Mouse (Mus musculus) hindbrain, embryonic 12.5 days (tissue): ENCODE data around the gene Ercc6. TPM values are rescaled to one million over a fixed set of nuclear protein-coding genes. Genes with fewer than 3 reads are reported as not detected.
A peak's percentile ranks its signal among the peaks of the same experiment; 100 is the strongest.

ENCODE experiments used
- ATAC-seq: fragments of 200-750 bp; cut with Nextera tagmentation; 2 replicates; pipeline ENCODE4 v1.8.0; 2017; ENCODE audit warnings: moderate TSS enrichment; ENCODE audit not compliant: low FRiP score
- H3K27ac ChIP-seq: fragments of 300-500 bp; sonication (generic); 2 replicates; pipeline ENCODE4 v1.5.1; 2016; ENCODE audit warnings: mild to moderate bottlenecking
- H3K27me3 ChIP-seq: fragments of 300-500 bp; sonication (generic); 2 replicates; pipeline ENCODE4 v1.6.1; 2016; ENCODE audit warnings: mild to moderate bottlenecking
- H3K36me3 ChIP-seq: fragments of 300-500 bp; sonication (generic); 2 replicates; pipeline ENCODE4 v1.6.1; 2016; ENCODE audit warnings: mild to moderate bottlenecking
- H3K4me1 ChIP-seq: fragments of 300-500 bp; sonication (generic); 2 replicates; pipeline ENCODE4 v1.6.1; 2016
- H3K4me2 ChIP-seq: fragments of 300-500 bp; sonication (generic); replicated peaks from 2 replicates; pipeline ENCODE4 v1.6.1; 2016; ENCODE audit warnings: mild to moderate bottlenecking
- H3K4me3 ChIP-seq: fragments of 300-500 bp; sonication (generic); 2 replicates; pipeline ENCODE4 v1.5.1; 2016; ENCODE audit warnings: mild to moderate bottlenecking
- H3K9ac ChIP-seq: fragments of 300-500 bp; sonication (generic); 2 replicates; pipeline ENCODE4 v1.6.1; 2016; ENCODE audit warnings: mild to moderate bottlenecking, moderate library complexity
- H3K9me3 ChIP-seq: fragments of 300-500 bp; sonication (generic); replicated peaks from 2 replicates; pipeline ENCODE4 v1.6.1; 2016; ENCODE audit warnings: mild to moderate bottlenecking
- WGBS: fragments of 180-500 bp; shearing (Covaris S2); methylation state at CpG from one replicate; pipeline ENCODE4 v1.1.7; 2016; 5-methylcytosine and 5-hydroxymethylcytosine counted together
- polyA plus RNA-seq: library from polyadenylated mRNA; unstranded; fragments of >200 nt; fragmentation: Nextera tagmentation; extraction: Ambion mirVana; gene quantifications from 2 replicates; pipeline ENCODE4 v1.2.1, GENCODE M21; 2016

The Ercc6 gene
- polyA plus RNA-seq, 1 experiment from 2014 or later, result 33.7 TPM

GRCm38 (mm10) chr14:32501303-32501702 is 12.0 kb upstream of the Ercc6 start:
- ATAC-seq, result no peak
- no peaks in the 10 kb centered on the region for H3K9me3 ChIP-seq
- H3K9ac ChIP-seq, result no peak overlapping the region

GRCm38 (mm10) chr14:32502764-32503688 is 10.3 kb upstream of the Ercc6 start:
- Histone ChIP-seq H3K36me3 (no peaks in the 10 kb centered on the region), H3K27me3 (no peaks in the 10 kb centered on the region), H3K4me1 (no peaks in the 10 kb centered on the region), H3K27ac (no peak overlapping the region), H3K9me3 (no peaks in the 10 kb centered on the region), H3K4me3 (no peak overlapping the region), H3K4me2 (no peak overlapping the region), H3K9ac (no peak overlapping the region)
- ATAC-seq, result no peak
- 80% methylated on average over 9 of the region's 9 CpGs for WGBS

More at GRCm38 (mm10) chr14:32501303-32501702, 12.0 kb upstream of the Ercc6 start:
- no peak overlapping the region for H3K4me3 ChIP-seq
- WGBS, result 78% methylated on average over 2 of the region's 2 CpGs
- H3K36me3 ChIP-seq, result no peaks in the 10 kb centered on the region
- H3K27me3 ChIP-seq, result no peaks in the 10 kb centered on the region
- H3K4me2 ChIP-seq, result no peak overlapping the region
- no peak overlapping the region for H3K27ac ChIP-seq
- no peaks in the 10 kb centered on the region for H3K4me1 ChIP-seq

GRCm38 (mm10) chr14:32503897-32504296 is 9.4 kb upstream of the Ercc6 start:
- Histone ChIP-seq H3K9ac (no peak overlapping the region), H3K4me3 (no peak overlapping the region), H3K27me3 (no peaks in the 10 kb centered on the region), H3K4me1 (no peaks in the 10 kb centered on the region), H3K4me2 (no peak overlapping the region), H3K36me3 (no peaks in the 10 kb centered on the region), H3K9me3 (no peaks in the 10 kb centered on the region), H3K27ac (no peak overlapping the region)
- 92% methylated on average over 1 of the region's 1 CpGs for WGBS
- ATAC-seq, result no peak

DNA sequence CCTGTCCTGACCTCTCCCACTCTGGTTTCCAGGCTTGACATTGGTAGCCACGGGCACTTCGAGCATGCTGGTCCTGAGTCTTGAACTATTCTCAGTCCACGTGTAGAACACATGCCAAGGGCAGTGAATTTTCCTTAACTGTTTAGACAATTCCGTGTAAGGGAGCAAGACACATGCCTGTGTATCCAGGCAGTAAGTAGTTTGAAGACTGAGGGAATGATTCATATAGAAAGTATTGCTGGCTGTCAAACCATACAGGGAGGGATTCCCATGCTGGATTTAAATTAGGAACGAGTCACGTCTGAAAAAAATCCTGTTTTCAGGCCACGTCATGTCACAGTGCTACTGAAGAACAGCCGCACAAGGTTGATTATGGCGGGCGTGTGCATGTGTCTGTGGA is 7.0 kb upstream of the Ercc6 start:
- WGBS, result 90% methylated on average over 10 of the region's 10 CpGs
- Histone ChIP-seq H3K9me3 (no peaks in the 10 kb centered on the region), H3K27ac (no peak overlapping the region), H3K4me2 (no peak overlapping the region), H3K4me1 (no peaks in the 10 kb centered on the region), H3K9ac (no peak overlapping the region), H3K4me3 (no peak overlapping the region), H3K27me3 (no peaks in the 10 kb centered on the region), H3K36me3 (no peaks in the 10 kb centered on the region)
- no peak for ATAC-seq

DNA sequence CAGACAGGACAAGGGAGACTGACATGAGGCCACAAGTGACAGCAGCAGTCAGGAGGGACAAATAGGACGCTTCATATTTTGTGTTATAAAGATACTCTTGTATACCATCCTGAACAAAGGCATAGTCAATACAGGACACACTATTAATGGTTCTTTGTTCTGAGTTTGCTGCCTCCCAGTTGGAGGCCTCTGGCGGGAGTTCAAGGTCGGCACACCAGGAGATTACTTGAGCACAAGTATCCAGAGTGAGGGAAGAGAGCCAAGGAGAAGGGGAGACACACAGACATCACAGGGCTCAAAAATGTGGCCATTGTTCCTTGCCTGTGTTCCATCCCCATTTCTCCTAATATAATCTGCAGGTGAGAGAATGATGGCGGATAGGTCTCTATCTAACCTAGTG is 6.1 kb upstream of the Ercc6 start:
- H3K4me2 ChIP-seq, result no peak overlapping the region
- no peak for ATAC-seq

DNA sequence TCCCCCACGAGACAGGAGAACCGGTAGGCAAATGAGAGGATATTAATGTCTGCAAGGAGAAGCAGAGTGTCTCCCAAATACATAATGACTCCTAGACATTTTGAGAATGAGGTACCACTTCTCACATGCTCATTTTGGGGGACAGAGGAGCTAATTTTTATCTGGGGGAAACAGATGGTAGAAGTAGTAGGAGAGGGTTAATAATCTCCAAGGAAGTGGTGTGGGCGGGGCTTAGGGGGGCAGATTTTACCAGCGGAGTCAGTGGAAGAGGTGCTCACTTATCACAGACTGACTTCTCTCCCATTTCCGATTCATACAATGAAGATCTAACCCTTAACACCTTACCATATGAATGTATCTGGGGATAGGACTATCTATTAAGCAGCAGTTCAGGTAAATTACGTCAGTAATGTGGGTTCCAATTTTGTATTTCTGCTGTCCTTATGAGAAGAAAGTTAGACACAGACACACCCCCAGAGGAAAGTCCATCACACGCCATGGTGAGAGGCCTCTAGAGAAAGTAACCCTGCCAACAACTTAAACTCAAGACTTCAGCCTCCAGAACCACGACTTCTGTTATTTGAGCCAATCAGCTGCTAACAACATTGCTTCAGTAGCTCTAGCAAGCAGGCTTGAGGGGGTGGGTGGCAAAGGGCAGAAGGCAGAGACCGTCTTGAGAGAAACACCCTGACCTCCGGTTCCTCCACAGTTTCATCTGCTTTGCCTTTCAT is 5.1 kb upstream of the Ercc6 start:
- no peak for ATAC-seq
- WGBS, result 71% methylated on average over 10 of the region's 10 CpGs
- no peaks in the 10 kb centered on the region for H3K27me3 ChIP-seq

More for the DNA sequence above, 6.1 kb upstream of the Ercc6 start:
- Histone ChIP-seq H3K4me1 (no peaks in the 10 kb centered on the region), H3K27ac (no peak overlapping the region), H3K9me3 (no peaks in the 10 kb centered on the region), H3K36me3 (no peaks in the 10 kb centered on the region), H3K9ac (no peak overlapping the region), H3K27me3 (no peaks in the 10 kb centered on the region), H3K4me3 (no peak overlapping the region)
- WGBS, result 86% methylated on average over 4 of the region's 4 CpGs

GRCm38 (mm10) chr14:32509443-32509961 is 3.8 kb upstream of the Ercc6 start:
- peaks cover 8% of the 10 kb centered on the region for H3K4me1 ChIP-seq
- 86% methylated on average over 6 of the region's 6 CpGs for WGBS
- H3K9me3 ChIP-seq, result no peaks in the 10 kb centered on the region
- no peak overlapping the region for H3K9ac ChIP-seq
- no peaks in the 10 kb centered on the region for H3K27me3 ChIP-seq
- H3K4me3 ChIP-seq, result no peak overlapping the region
- H3K27ac ChIP-seq, result no peak overlapping the region
- ATAC-seq, result no peak
- H3K4me2 ChIP-seq, result no peak overlapping the region
- H3K36me3 ChIP-seq, result no peaks in the 10 kb centered on the region

More for the DNA sequence above, 5.1 kb upstream of the Ercc6 start:
- Histone ChIP-seq H3K9ac (no peak overlapping the region), H3K4me1 (0 out of 2 replicates have a peak, but pooled peaks cover 2% of the 10 kb centered on the region), H3K27ac (no peak overlapping the region), H3K4me2 (no peak overlapping the region), H3K36me3 (no peaks in the 10 kb centered on the region), H3K9me3 (no peaks in the 10 kb centered on the region), H3K4me3 (no peak overlapping the region)

DNA sequence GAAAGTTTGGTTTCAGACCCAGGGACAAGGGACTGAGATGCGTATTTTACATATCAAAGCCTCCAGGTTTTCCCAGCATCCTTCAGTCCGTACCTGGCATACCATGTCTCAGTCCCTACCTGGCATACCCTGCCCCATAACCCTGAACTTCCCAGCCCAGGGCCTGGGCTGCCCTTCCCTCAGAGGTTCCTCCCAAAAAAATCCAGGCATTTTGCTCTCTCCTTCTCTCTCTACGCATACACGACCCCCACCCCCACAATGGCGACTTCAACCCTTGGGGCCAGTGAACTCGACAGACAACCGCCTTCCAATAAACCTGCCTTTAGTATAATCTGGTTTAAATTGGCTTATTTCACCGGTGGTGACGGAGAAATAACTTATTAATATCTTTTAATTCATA is 409 bp upstream of the Ercc6 start:
- WGBS, result 41% methylated on average over 9 of the region's 9 CpGs

GRCm38 (mm10) chr14:32516086-32516485 is 2.8 kb downstream of the Ercc6 start:
- H3K4me1 ChIP-seq, result peaks cover 18% of the 10 kb centered on the region
- H3K27ac ChIP-seq, result no peak overlapping the region
- no peaks in the 10 kb centered on the region for H3K9me3 ChIP-seq
- no peak for ATAC-seq
- no peak overlapping the region for H3K4me3 ChIP-seq
- H3K27me3 ChIP-seq, result no peaks in the 10 kb centered on the region
- no peak overlapping the region for H3K4me2 ChIP-seq
- 78% methylated on average over 1 of the region's 1 CpGs for WGBS
- H3K36me3 ChIP-seq, result peaks cover 39% of the 10 kb centered on the region
- H3K9ac ChIP-seq, result no peak overlapping the region

More for the DNA sequence above, 409 bp upstream of the Ercc6 start:
- Histone ChIP-seq H3K4me3 (peak overlapping the region; percentile 63), H3K36me3 (peaks cover 11% of the 10 kb centered on the region), H3K4me2 (peak overlapping the region; percentile 61), H3K27me3 (no peaks in the 10 kb centered on the region), H3K9me3 (no peaks in the 10 kb centered on the region), H3K27ac (no peak overlapping the region; the same call in 1 of the 2 replicates), H3K4me1 (peaks cover 14% of the 10 kb centered on the region), H3K9ac (no peak overlapping the region)
- ATAC-seq, result peak; percentile 47

GRCm38 (mm10) chr14:32518543-32518942 is 5.2 kb downstream of the Ercc6 start:
- Histone ChIP-seq H3K4me3 (no peak overlapping the region), H3K27ac (no peak overlapping the region), H3K4me1 (peaks cover 19% of the 10 kb centered on the region), H3K36me3 (peaks cover 48% of the 10 kb centered on the region), H3K4me2 (no peak overlapping the region), H3K9ac (no peak overlapping the region), H3K9me3 (no peaks in the 10 kb centered on the region), H3K27me3 (no peaks in the 10 kb centered on the region)
- 97% methylated on average over 2 of the region's 2 CpGs for whole genome bisulfite sequencing
- ATAC-seq, result no peak

GRCm38 (mm10) chr14:32520400-32520926 is 7.1 kb downstream of the Ercc6 start:
- no peak overlapping the region for H3K4me2 ChIP-seq
- H3K4me3 ChIP-seq, result no peak overlapping the region
- peaks cover 7% of the 10 kb centered on the region; the same call in 1 of the 2 replicates for H3K4me1 ChIP-seq
- no peak overlapping the region for H3K9ac ChIP-seq
- H3K36me3 ChIP-seq, result peaks cover 51% of the 10 kb centered on the region
- H3K27ac ChIP-seq, result no peak overlapping the region
- no peaks in the 10 kb centered on the region for H3K27me3 ChIP-seq
- ATAC-seq, result no peak
- no peaks in the 10 kb centered on the region for H3K9me3 ChIP-seq
- 74% methylated on average over 7 of the region's 7 CpGs for WGBS

DNA sequence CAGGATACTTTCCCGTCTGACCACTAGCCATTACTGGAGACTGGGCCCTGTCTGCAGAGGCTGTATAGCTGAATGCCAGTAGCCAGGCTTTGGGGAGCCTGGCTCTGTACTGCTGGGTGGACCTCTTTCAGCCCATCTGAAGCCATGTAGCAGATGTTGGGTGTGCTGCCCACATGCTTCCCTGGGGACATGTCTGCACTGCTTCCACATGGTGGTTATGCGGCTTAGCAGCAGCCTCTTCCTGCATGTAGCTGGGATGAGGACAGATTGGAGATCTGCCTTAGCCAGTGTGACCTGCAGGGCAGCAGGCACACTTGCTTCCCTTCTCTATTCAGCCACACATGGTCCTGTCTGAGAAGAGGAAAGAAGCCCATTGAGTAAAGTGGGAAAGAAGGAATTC is 9.0 kb downstream of the Ercc6 start:
- ATAC-seq, result no peak
- no peak overlapping the region for H3K4me3 ChIP-seq
- H3K9me3 ChIP-seq, result no peaks in the 10 kb centered on the region
- peaks cover 7% of the 10 kb centered on the region; the same call in 1 of the 2 replicates for H3K4me1 ChIP-seq
- H3K36me3 ChIP-seq, result peaks cover 64% of the 10 kb centered on the region
- H3K27me3 ChIP-seq, result no peaks in the 10 kb centered on the region
- no peak overlapping the region for H3K27ac ChIP-seq
- H3K4me2 ChIP-seq, result no peak overlapping the region
- H3K9ac ChIP-seq, result no peak overlapping the region
- whole genome bisulfite sequencing, result 73% methylated on average over 2 of the region's 2 CpGs
